ENCODE assay signal across 16 mouse cellular contexts in the genomic region with DNA sequence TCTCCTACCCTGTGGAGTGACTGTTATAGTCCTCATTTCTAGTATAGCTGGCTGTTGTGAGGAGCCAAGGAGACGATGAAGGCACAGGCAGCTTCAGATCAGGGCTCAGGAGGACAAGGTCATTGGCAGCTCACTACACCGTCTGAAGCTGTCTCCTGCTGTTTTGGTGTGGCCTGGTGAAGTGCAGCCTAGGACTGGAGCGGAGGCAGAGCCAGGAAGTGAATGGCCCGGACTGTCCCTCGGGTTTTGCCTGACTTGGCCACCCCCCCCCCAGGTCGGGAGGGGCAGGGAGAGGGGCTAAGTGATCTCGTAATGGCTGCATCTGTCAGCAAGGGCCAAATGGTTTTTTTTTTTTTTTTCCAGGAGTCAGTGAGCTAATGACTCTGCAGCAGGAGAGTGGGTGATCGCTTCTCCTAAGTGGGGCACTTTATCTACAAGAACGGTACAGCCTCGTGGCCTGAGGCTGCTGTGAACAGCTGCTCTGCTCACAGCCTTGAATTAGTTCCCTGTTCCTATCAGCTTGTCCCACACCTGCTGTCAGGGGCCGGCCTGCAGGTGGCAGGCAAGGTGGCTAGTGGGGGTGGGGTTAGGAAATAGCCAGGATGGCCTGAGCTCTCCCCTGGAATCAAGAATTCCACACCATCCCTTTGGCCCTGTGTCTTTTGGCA. TPM values are rescaled to one million over a fixed set of nuclear protein-coding genes. Genes with fewer than 3 reads are reported as not detected.
DNase-seq lines count a peak whose midpoint lies in the region; ATAC-seq and TF ChIP-seq lines count a peak whose summit lies in the region.
"Had no signal": no experiment of that assay in that cellular context is flagged by ENCODE, and none has a peak within 500 bp of the region (broad histone marks: within the 10 kb centered on the region; RNA-seq: fewer than 3 reads in every experiment).

No protein-coding gene starts in this region.

- DNase-seq in heart, postnatal 14 days = no peak
- peak; percentile 47 for DNase-seq in ZHBTc4 (ENCODE audit: low read depth, low spot score)
- DNase-seq in embryo, embryonic 9.5 days (ENCODE audit: extremely low spot score) = peak; percentile 3
- no peak for DNase-seq in right cerebral cortex, adult 2 months (ENCODE audit: low spot score in 2 of 2)
- no peak for DNase-seq in frontal cortex, postnatal 14 days (ENCODE audit: low spot score in 2 of 2)
- DNase-seq: cerebellum, adult 11 months had no signal

- ATAC-seq in heart, embryonic 15.5 days (replicated peaks; ENCODE audit: insufficient number of reproducible peaks, insufficient read depth, low FRiP score, low read depth) = peak; percentile 31; the same call in 1 of the 2 replicates
- ATAC-seq in intestine, postnatal 0 days = no peak
- ATAC-seq: forebrain, embryonic 15.5 days had no signal

- H3K36me3 ChIP-seq in heart, embryonic 15.5 days = no peaks in the 10 kb centered on the region
- no peaks in the 10 kb centered on the region for H3K36me3 ChIP-seq in intestine, postnatal 0 days (ENCODE audit: control insufficient read depth, insufficient read depth)
- H3K36me3 ChIP-seq: embryonic facial prominence, embryonic 12.5 days; forebrain, embryonic 15.5 days had no signal

- peak; percentile 43 for TF ChIP-seq CTCF in intestine, postnatal 0 days (IDR thresholded peaks at IDR 0.05; ENCODE audit: low read depth)

- 13% methylated on average over 11 of the region's 11 CpGs for WGBS in heart, embryonic 15.5 days
- 25% methylated on average over 11 of the region's 11 CpGs for WGBS in intestine, postnatal 0 days

- no peak overlapping the region for H3K27ac ChIP-seq in heart, embryonic 15.5 days
- no peak overlapping the region for H3K27ac ChIP-seq in intestine, postnatal 0 days (ENCODE audit: low read depth, low read length)
- H3K27ac ChIP-seq: forebrain, embryonic 15.5 days had no signal

- H3K9me3 ChIP-seq in heart, embryonic 15.5 days (replicated peaks) = no peaks in the 10 kb centered on the region
- H3K9me3 ChIP-seq in intestine, postnatal 0 days (ENCODE audit: control insufficient read depth) = no peaks in the 10 kb centered on the region
- H3K9me3 ChIP-seq: embryonic facial prominence, embryonic 12.5 days; forebrain, embryonic 15.5 days had no signal

- peaks cover 4% of the 10 kb centered on the region; the same call in 1 of the 2 replicates for H3K4me1 ChIP-seq in heart, embryonic 15.5 days (replicated peaks)
- no peaks in the 10 kb centered on the region for H3K4me1 ChIP-seq in intestine, postnatal 0 days (replicated peaks; ENCODE audit: control insufficient read depth, insufficient read depth, low read length)
- H3K4me1 ChIP-seq: embryonic facial prominence, embryonic 12.5 days; forebrain, embryonic 15.5 days had no signal

- H3K4me3 ChIP-seq in heart, embryonic 15.5 days = no peak overlapping the region
- H3K4me3 ChIP-seq in intestine, postnatal 0 days (ENCODE audit: low read depth, low read length) = no peak overlapping the region
- H3K4me3 ChIP-seq: embryonic facial prominence, embryonic 12.5 days; forebrain, embryonic 15.5 days had no signal

- H3K9ac ChIP-seq in heart, embryonic 15.5 days = no peak overlapping the region
- no peak overlapping the region for H3K9ac ChIP-seq in intestine, postnatal 0 days (ENCODE audit: low read depth, low read length)
- H3K9ac ChIP-seq: embryonic facial prominence, embryonic 12.5 days; forebrain, embryonic 15.5 days had no signal

- no peaks in the 10 kb centered on the region for H3K27me3 ChIP-seq in heart, embryonic 15.5 days
- H3K27me3 ChIP-seq in intestine, postnatal 0 days (replicated peaks; ENCODE audit: control insufficient read depth, insufficient read depth, low read length) = no peaks in the 10 kb centered on the region
- H3K27me3 ChIP-seq: CH12.LX; embryonic facial prominence, embryonic 12.5 days; forebrain, embryonic 15.5 days had no signal

- no peak overlapping the region for H3K4me2 ChIP-seq in heart, embryonic 15.5 days
- no peak overlapping the region for H3K4me2 ChIP-seq in intestine, postnatal 0 days (replicated peaks; ENCODE audit: low read depth)
- H3K4me2 ChIP-seq: embryonic facial prominence, embryonic 12.5 days; forebrain, embryonic 15.5 days had no signal

- intact Hi-C loops in heart, postnatal 14 days (cut with DNase I) = no loop called here

RNA-seq across cellular contexts. Expression of a gene that starts 34.9 kb away (rescaled TPM):
- 0.24 and 0.43 TPM in 2 replicates for polyA plus RNA-seq in heart, embryonic 15.5 days (2015; fragmentation: Nextera tagmentation; extraction: Ambion mirVana)
- not detected for total RNA-seq in heart, postnatal 14 days (2021)
- polyA plus RNA-seq in intestine, postnatal 0 days (2015; fragmentation: Nextera tagmentation; extraction: Ambion mirVana) = 0.14 and 0.26 TPM in 2 replicates
- total RNA-seq: CH12.LX; gastrocnemius, postnatal 4 days; left cerebral cortex, postnatal 36 days; megakaryocyte-erythroid progenitor cell, adult 5-6 weeks had no signal
- polyA plus RNA-seq: large intestine, adult 2 months; liver, embryonic 16.5 days had no signal

RNA-seq across cellular contexts. Expression of a gene that starts 50.9 kb away (rescaled TPM):
- polyA plus RNA-seq in heart, embryonic 15.5 days (2015; fragmentation: Nextera tagmentation; extraction: Ambion mirVana) = 11.1 and 11.3 TPM in 2 replicates
- 10 to 100 TPM; 82.3 to 85.2 TPM for total RNA-seq in heart, postnatal 14 days (2021)
- polyA plus RNA-seq in intestine, postnatal 0 days (2015; fragmentation: Nextera tagmentation; extraction: Ambion mirVana) = 0.14 and 0.38 TPM in 2 replicates
- total RNA-seq: megakaryocyte-erythroid progenitor cell, adult 5-6 weeks had no signal
- polyA plus RNA-seq: forebrain, embryonic 15.5 days had no signal

Comparison
In these comparisons a context has a peak if more than half of its experiments do, and no peak if none do; other contexts are left out.
1. DNase-seq: peak in ZHBTc4 (single experiment) and embryo, embryonic 9.5 days (single experiment); none in heart, postnatal 14 days (0 of 2), right cerebral cortex, adult 2 months (0 of 2) and frontal cortex, postnatal 14 days (0 of 2).